Mouse (Mus musculus): Measurements from ENCODE around the gene Inpp4b.

DNA sequence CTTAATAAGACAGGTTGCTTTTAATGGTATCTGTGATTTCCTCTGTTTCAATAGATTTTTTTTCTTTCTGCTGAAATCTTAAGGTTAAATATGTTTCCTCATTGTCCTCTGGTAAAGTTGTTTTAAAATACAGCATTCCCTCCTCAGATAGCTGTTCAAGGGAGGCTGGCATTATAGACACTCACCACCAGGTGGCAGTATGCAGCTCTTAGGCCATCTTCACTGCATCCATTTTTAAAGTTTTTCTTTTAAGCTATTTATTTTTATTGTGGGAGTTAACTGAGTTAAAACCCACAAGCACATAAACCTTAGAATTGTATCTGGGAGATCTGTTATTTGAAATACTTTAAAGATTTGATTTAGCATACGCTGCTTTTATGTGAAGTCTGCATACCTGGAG, 7.1 kb downstream of the Inpp4b start:
- TF ChIP-seq CTCF (IDR thresholded peaks at IDR 0.05; ENCODE audit: borderline replicate concordance, extremely low read depth, insufficient read depth, insufficient read length) (peak; percentile 80; the same call in 1 of the 2 replicates), POLR2A (IDR thresholded peaks at IDR 0.05; ENCODE audit: borderline replicate concordance, extremely low read depth, insufficient read depth, insufficient read length, poor library complexity, severe bottlenecking) (no peak)
